Mouse (Mus musculus): ENCODE results near the gene Nkapl. TPM values are rescaled to one million over a fixed set of nuclear protein-coding genes. Genes with fewer than 3 reads are reported as not detected.

The Nkapl gene
- total RNA-seq, 2 experiments from 2014 or later = 0.19 to 0.21 TPM

DNA sequence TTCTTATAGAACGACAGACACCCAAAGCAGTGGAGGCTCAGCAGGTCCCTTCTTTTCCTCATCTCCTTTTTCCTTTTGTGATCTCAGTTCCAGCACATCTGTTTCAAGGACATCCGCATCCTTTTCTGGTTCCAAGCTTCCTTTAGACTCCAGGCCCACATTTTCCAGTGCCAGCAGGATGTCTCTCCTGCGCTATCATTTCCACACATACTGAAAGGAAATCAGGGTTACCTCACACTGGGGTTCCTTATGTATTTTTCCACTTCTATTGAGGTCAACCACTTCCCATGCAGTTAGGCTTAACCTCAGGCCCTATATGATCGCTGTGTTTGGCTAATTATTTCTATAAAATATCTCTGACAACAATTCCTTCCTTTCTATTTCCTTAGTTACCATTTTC lies 32.8 kb downstream of the Nkapl start:
- no peak for DNase-seq (ENCODE audit: low spot score)

DNA sequence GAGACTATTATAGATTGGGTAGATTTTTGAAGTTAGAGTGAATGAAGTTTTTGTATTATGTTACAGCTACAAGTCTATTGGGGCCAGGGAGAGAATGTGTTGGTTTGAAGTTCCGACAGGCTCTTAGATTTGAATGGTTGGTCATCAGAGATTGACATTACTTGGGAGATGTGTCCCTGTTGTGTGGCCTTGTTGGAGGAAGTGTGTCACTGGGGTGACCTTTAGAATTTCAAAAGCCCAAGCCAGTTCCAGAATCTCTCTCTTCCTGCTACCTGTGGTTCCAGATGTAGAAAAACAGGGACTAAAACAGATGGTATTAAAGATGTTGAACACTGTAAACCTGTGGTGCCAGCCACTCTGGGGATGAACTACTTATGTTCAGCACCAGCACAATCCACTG lies 40.7 kb downstream of the Nkapl start:
- no peak for DNase-seq (ENCODE audit: low spot score)

DNA sequence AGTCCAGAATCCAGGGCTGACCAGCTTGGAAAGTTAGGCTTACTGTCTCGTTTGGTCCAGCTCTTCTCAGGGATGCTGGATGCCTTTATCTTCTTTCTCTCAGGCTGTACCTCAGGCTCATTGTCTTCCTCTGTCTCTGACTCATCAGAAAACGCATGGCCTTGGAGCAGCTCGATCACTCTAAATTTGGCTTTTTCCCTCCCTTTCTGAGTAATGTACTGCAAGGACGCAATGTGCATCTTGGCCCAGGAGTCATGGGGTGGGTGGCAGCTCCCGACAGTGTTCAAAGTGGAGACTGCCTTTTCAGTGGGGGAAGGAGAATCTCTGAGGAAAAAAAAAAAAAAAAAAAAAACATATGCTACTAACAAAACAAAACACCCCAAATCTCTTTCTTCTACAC lies 45.0 kb downstream of the Nkapl start:
- DNase-seq (ENCODE audit: low spot score) = no peak

DNA sequence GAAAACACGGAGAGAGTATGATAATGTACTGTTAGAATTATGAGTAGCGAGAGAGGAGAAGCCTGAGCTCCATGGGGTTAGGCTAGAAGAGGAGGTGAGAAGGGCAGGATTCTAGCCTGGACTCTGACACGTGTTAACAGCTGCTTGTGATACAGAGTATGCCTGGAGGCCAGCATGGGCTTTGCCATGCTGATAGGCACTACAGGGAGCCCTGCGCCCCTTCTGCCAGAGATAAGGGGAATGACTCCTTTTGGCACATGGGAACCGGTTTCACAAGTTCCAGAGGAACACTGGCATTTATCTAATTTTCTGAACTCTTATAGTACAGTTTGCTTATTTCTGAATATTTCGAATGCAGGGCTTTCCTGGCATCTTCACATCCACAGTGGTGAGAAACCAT lies 49.4 kb downstream of the Nkapl start:
- DNase-seq (ENCODE audit: low spot score) = no peak

DNA sequence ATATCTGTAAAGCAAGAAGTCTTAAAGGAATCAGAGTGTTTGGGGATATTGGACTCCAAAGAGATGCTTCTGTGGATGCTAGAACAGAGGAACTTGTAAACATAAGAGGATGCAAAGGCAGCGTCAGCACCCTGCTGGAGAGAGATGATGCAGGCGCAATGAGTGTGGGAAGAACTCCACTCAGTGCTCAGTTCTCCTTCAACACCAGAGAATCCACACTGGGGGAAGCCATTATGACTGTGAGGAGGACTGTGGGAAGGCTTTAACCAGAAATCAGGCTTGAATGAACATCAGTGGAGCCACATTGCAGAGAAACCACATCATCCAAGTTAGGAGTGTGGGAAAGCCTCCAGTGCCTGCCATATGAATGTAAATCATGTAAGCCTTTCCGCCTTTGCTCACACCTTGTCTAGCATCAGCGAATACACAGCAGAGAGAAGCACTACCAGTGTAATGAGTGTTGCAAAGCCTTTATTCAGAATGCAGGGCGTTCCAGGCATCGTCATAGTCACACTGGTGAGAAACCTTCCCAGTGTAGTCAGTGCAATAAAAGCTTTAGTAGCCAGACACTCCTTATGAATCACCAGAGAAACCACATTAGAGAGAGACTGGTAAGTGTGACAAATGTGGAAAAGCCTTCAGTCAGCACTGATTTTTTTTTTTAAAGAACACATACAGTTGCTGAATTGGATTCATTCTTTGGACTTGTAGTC lies 50.9 kb downstream of the Nkapl start:
- no peak for DNase-seq (ENCODE audit: low spot score)

Small RNA genes within 50 kb of the gene (microRNA-seq; reads per million reads assigned to microRNA genes)
- not detected for gene Mir1896

Other genes with a start within 250 kb of the Nkapl start
- not detected for gene Gpx5, start 175.8 kb downstream of the Nkapl start, total RNA-seq (2021)
- gene Gpx6, start 156.4 kb downstream of the Nkapl start, total RNA-seq (2021) = not detected
- gene Olfr1367, start 121.6 kb downstream of the Nkapl start, total RNA-seq (2021) = not detected
- gene Zscan12, start 105.7 kb downstream of the Nkapl start, total RNA-seq (2021) = 1 to 10 TPM; 6.8 to 7.6 TPM
- gene Zkscan3, start 65.8 kb downstream of the Nkapl start, total RNA-seq (2021) = 10 to 100 TPM; 13.0 to 17.0 TPM
- under 1 TPM; 0.31 to 0.39 TPM for gene Pgbd1, start 27.5 kb downstream of the Nkapl start, total RNA-seq (2021)
- 10 to 100 TPM; 13.1 to 14.1 TPM for gene Zscan26, start 14.8 kb downstream of the Nkapl start, total RNA-seq (2021)
- under 1 TPM; 0.40 to 0.73 TPM for gene Zkscan4, start 10.4 kb upstream of the Nkapl start, total RNA-seq (2021)
- not detected for gene Gm10065, start 10.9 kb upstream of the Nkapl start, total RNA-seq (2021)
- 10 to 100 TPM; 22.8 to 23.3 TPM for gene AK157302, start 26.7 kb upstream of the Nkapl start, total RNA-seq (2021)
- 100 to 1,000 TPM; 144 to 150 TPM for gene Gm11273, start 32.9 kb upstream of the Nkapl start, total RNA-seq (2021)
- gene Zkscan8, start 62.6 kb upstream of the Nkapl start, total RNA-seq (2021) = 1 to 10 TPM; 6.2 to 6.3 TPM
- gene Olfr1366, start 74.3 kb upstream of the Nkapl start, total RNA-seq (2021) = not detected
- not detected for gene Olfr1535, start 91.4 kb upstream of the Nkapl start, total RNA-seq (2021)
- not detected for gene Olfr1364, start 113.2 kb upstream of the Nkapl start, total RNA-seq (2021)
- not detected for gene Olfr1362, start 145.5 kb upstream of the Nkapl start, total RNA-seq (2021)
- not detected for gene Olfr11, start 174.0 kb upstream of the Nkapl start, total RNA-seq (2021)
- gene Olfr1361, start 194.9 kb upstream of the Nkapl start, total RNA-seq (2021) = not detected
- not detected for gene Olfr1360, start 208.9 kb upstream of the Nkapl start, total RNA-seq (2021)
- gene Olfr1359, start 229.6 kb upstream of the Nkapl start, total RNA-seq (2021) = not detected
- gene Hist1h2bl, start 247.6 kb upstream of the Nkapl start, total RNA-seq (2021) = 1 to 10 TPM; 3.4 to 3.7 TPM
- 1 to 10 TPM in 1 of 2 experiments, not detected in 1; 1.5 TPM for gene Hist1h2ai, start 247.9 kb upstream of the Nkapl start, total RNA-seq (2021)
- 1 to 10 TPM in 1 of 2 experiments, not detected in 1; 2.3 TPM for gene Hist1h3h, start 249.2 kb upstream of the Nkapl start, total RNA-seq (2021)